ENCODE assay signal across 8 mouse cellular contexts in the genomic region with DNA sequence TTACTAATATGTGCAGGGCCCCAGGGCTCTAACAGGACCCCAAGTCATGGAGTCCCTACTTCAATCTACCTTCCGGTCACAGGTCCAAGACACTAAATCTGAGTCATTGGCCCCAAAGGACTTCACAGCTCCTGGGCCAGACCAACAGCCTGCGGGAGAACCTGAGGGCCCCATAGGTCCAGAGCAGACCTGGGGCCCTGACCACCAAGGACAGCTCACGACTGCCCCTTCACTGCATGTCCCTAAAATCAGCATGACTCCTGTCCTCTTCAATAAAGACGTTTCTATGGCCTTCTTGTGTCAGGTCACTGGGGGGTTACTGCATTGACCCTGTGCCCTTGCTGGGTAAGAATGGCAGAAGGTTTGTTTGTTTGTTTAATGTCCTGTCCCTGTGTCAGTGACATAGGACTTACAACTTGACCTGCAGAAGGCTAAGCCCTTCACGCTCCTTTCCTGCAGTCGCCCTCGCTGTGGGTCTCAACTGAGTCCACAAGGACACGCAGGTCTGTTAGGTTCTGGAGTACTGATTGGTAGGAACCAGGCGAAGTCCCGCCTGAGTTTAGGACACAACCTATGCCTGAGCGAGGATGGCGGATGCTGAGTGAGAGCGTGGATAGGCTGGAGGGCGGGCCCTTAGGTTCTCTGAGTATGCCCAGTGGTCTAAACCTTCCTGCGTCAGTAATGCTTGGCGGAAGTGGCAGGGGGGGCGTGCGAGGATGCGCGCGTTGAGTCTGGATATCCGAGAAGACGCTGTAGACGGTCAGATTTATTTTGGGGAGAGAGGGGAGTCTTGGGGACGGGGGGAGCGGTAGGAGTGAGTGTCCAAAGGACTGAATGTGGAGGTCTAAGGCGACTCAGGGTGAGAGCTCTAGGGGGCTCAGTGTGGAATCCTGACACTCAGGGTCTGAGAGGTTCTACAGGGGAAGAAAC. TPM values are rescaled to one million over a fixed set of nuclear protein-coding genes. Genes with fewer than 3 reads are reported as not detected.
DNase-seq lines count a peak whose midpoint lies in the region; ATAC-seq lines count a peak whose summit lies in the region.

Gene Alkbh6 (plus strand): TSS at position 642 of the 930 bp plus-strand sequence.

- WGBS in heart, embryonic 14.5 days, result 4% methylated on average over 27 of the region's 27 CpGs
- WGBS in liver, embryonic 13.5 days (ENCODE audit: insufficient replicate concordance), result 6% methylated on average over 27 of the region's 27 CpGs
- WGBS in stomach, embryonic 16.5 days, result 5% methylated on average over 27 of the region's 27 CpGs

- peak; percentile 65 for DNase-seq in c-Kit-negative CD71-positive TER-119-positive erythroid progenitor cells, embryonic 14.5 days (ENCODE audit: low read depth, low spot score)
- peak; percentile 93 for DNase-seq in fibroblast of lung, adult 2 months (ENCODE audit: low read depth)
- peak; percentile 97 for DNase-seq in kidney, postnatal 14 days
- DNase-seq in liver, embryonic 13.5 days, result peak; percentile 86
- peak; percentile 84 for DNase-seq in neural tube, embryonic 10.5 days (ENCODE audit: extremely low spot score, low spot score)

- H3K27me3 ChIP-seq in heart, embryonic 14.5 days (ENCODE audit: control insufficient read depth, insufficient read depth, low read length), result no peaks in the 10 kb centered on the region
- no peaks in the 10 kb centered on the region for H3K27me3 ChIP-seq in liver, embryonic 13.5 days
- H3K27me3 ChIP-seq in stomach, embryonic 16.5 days (ENCODE audit: control insufficient read depth, insufficient read depth, low read length), result no peaks in the 10 kb centered on the region

- peaks cover 9 to 16% of the 10 kb centered on the region in 2 experiments for H3K4me1 ChIP-seq in heart, embryonic 14.5 days (ENCODE audit: control insufficient read depth in 2 of 2, insufficient read depth in 2 of 2, low read length in 2 of 2)
- H3K4me1 ChIP-seq in liver, embryonic 13.5 days (replicated peaks), result peaks cover 21% of the 10 kb centered on the region
- H3K4me1 ChIP-seq in stomach, embryonic 16.5 days (ENCODE audit: control insufficient read depth, insufficient read depth, low read length), result peaks cover 13% of the 10 kb centered on the region

- peak within 1 kb of the TSS; percentile 90 to 94 for H3K27ac ChIP-seq in heart, embryonic 14.5 days (replicated peaks in 1 of 2; ENCODE audit: control insufficient read depth in 1 of 2, insufficient read depth in 1 of 2, low read depth in 2 of 2, low read length in 2 of 2)
- H3K27ac ChIP-seq in liver, embryonic 13.5 days, result peak within 1 kb of the TSS; percentile 13; the same call in 1 of the 2 replicates
- H3K27ac ChIP-seq in stomach, embryonic 16.5 days (ENCODE audit: low read length), result peak within 1 kb of the TSS; percentile 49

- H3K9me3 ChIP-seq in heart, embryonic 14.5 days (ENCODE audit: control insufficient read depth, low read length), result no peaks in the 10 kb centered on the region
- no peaks in the 10 kb centered on the region for H3K9me3 ChIP-seq in liver, embryonic 13.5 days (replicated peaks)
- no peaks in the 10 kb centered on the region for H3K9me3 ChIP-seq in stomach, embryonic 16.5 days (replicated peaks; ENCODE audit: control insufficient read depth, low read length)

- peak within 1 kb of the TSS; percentile 70 to 76 for H3K4me3 ChIP-seq in heart, embryonic 14.5 days (ENCODE audit: control insufficient read depth in 1 of 2, insufficient read depth in 1 of 2, low read depth in 1 of 2, low read length in 2 of 2)
- peak within 1 kb of the TSS; percentile 69 for H3K4me3 ChIP-seq in liver, embryonic 13.5 days (replicated peaks)
- peak within 1 kb of the TSS; percentile 82 for H3K4me3 ChIP-seq in stomach, embryonic 16.5 days (replicated peaks; ENCODE audit: low read length)

- peak; percentile 100 for ATAC-seq in CD4-positive, CD25-positive, alpha-beta regulatory T cell, adult 4 months
- ATAC-seq in heart, embryonic 14.5 days (ENCODE audit: insufficient number of reproducible peaks, insufficient read depth, low FRiP score, low read depth), result peak; percentile 99
- ATAC-seq in liver, embryonic 13.5 days (ENCODE audit: low read depth), result peak; percentile 100
- ATAC-seq in stomach, embryonic 16.5 days (ENCODE audit: insufficient read depth, low FRiP score), result peak; percentile 99

- peak within 1 kb of the TSS; percentile 85 for H3K9ac ChIP-seq in heart, embryonic 14.5 days (ENCODE audit: low read length)
- H3K9ac ChIP-seq in liver, embryonic 13.5 days, result peak within 1 kb of the TSS; percentile 69
- peak within 1 kb of the TSS; percentile 86 for H3K9ac ChIP-seq in stomach, embryonic 16.5 days (ENCODE audit: low read length)

- peaks cover 14% of the 10 kb centered on the region for H3K36me3 ChIP-seq in heart, embryonic 14.5 days (ENCODE audit: control insufficient read depth, insufficient read depth, low read length)
- 0 out of 2 replicates have a peak, but pooled peaks cover 3% of the 10 kb centered on the region for H3K36me3 ChIP-seq in liver, embryonic 13.5 days
- no peaks in the 10 kb centered on the region for H3K36me3 ChIP-seq in stomach, embryonic 16.5 days (ENCODE audit: control insufficient read depth, insufficient read depth, low read length)

- H3K4me2 ChIP-seq in heart, embryonic 14.5 days (ENCODE audit: low read length), result peak within 1 kb of the TSS; percentile 91
- H3K4me2 ChIP-seq in liver, embryonic 13.5 days, result peak within 1 kb of the TSS; percentile 87
- peak within 1 kb of the TSS; percentile 92 for H3K4me2 ChIP-seq in stomach, embryonic 16.5 days (ENCODE audit: low read depth, low read length)

RNA-seq across cellular contexts. Expression of gene Alkbh6, which starts in this region (rescaled TPM):
- polyA plus RNA-seq in CD4-positive, CD25-positive, alpha-beta regulatory T cell, adult 4 months (2017; shearing (Covaris generic)), result 100 to 1,000 TPM; 179 to 205 TPM
- polyA plus RNA-seq in heart, embryonic 14.5 days (2014; fragmentation: Nextera tagmentation; extraction: Ambion mirVana), result 68.9 and 70.6 TPM in 2 replicates
- 17.2 and 18.9 TPM in 2 replicates for polyA plus RNA-seq in liver, embryonic 13.5 days (2015; fragmentation: Nextera tagmentation; extraction: Ambion mirVana)
- 64.4 and 64.7 TPM in 2 replicates for polyA plus RNA-seq in stomach, embryonic 16.5 days (2015; fragmentation: Nextera tagmentation; extraction: Ambion mirVana)

Comparison
In these comparisons a context has a peak if more than half of its experiments do, and no peak if none do; other contexts are left out.
1. Peak in every context shown above with its lines: DNase-seq, ATAC-seq, H3K4me3 ChIP-seq and H3K27ac ChIP-seq.
2. H3K27ac ChIP-seq: peak in every context shown above with its lines; median percentile 92 in heart, embryonic 14.5 days; 49 in stomach, embryonic 16.5 days; 13 in liver, embryonic 13.5 days.